Mouse (Mus musculus) ES-Bruce4 (cell line): ENCODE results near the gene Arid4a.

Experiments
- CTCF ChIP-seq: IDR thresholded peaks from one replicate; pipeline ENCODE4 v1.8.1; 2011; ENCODE audit warnings: low read depth, low read length
- EP300 ChIP-seq: IDR thresholded peaks from 2 replicates; pipeline ENCODE4 v1.6.1; 2011; ENCODE audit warnings: low read depth, low read length; ENCODE audit not compliant: insufficient read depth

- TF ChIP-seq CTCF (no peak), EP300 (no peak)
These were observed 37.7 kb downstream of the Arid4a start for GRCm38 (mm10) chr12:71053486-71053885.
